Mouse (Mus musculus): Measurements from ENCODE around the gene Vps8. TPM values are rescaled to one million over a fixed set of nuclear protein-coding genes. Genes with fewer than 3 reads are reported as not detected.

Vps8 gene
- total RNA-seq, 1 experiment from 2014 or later: 27.7 TPM

DNA sequence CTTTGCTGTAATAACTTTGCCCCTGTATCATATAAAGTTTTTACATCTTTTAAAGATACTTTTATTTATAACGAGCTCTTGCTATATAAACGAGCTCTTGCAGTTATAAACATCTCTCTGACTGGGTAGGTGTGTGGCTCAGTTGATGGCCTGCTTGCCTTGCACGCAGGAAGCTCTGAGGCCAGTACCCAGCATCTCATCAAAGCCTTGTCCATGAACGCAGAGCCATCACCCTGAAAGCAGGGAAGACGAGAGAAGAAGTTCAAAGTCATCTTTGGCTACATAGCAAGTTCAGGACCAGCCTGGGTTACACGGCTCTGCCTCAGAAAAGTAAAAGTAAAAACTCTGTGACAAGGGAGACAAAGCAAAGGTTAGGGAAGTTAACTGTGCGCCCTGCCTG, 147.0 kb downstream of the Vps8 start:
- ATAC-seq (replicated peaks in 1 of 2; ENCODE audit: insufficient read depth in 1 of 2, low FRiP score in 2 of 2, low TSS enrichment in 1 of 2, low read depth in 1 of 2, poor library complexity in 2 of 2, severe bottlenecking in 2 of 2): no peak

DNA sequence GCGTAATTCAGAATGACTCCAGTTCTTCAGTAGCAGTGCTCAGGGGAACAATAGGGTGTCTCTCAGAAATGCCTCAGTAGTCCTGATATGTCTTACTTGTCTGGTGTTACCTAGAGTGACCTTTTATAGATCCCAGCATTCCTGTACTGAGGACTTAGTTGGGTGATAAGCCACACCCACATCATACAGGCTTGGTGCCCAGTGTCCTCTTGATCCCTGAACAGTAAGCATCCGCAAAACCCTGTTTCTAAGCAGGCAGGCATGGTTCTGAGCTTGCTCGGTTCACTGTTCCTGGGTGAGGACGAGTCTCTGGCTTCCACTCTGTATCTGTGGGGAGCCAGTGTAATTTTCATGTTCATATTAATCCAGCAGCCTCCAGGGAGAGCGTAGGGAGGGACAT, 147.9 kb downstream of the Vps8 start:
- ATAC-seq (replicated peaks in 1 of 2; ENCODE audit: insufficient read depth in 1 of 2, low FRiP score in 2 of 2, low TSS enrichment in 1 of 2, low read depth in 1 of 2, poor library complexity in 2 of 2, severe bottlenecking in 2 of 2): no peak

DNA sequence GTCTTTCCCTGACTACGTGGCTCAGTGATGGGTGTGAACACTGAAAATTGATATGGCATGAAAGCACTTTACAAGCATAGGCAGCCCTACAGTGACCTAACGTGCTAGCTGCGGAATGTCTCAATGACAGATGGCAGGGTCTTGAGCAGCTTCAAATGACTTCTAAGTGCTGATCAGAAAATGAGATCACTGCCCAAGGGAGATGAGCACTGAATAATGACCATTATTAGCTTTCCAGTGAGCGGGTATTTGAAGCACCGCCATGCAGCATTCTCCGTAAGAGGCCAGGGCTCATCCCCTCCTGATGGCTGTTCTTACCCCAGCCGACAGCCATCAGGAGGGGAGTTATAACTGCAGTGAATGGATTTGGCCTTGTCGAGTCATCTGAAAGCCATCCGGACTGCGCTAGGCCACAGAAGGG, 153.1 kb downstream of the Vps8 start:
- ATAC-seq (replicated peaks in 1 of 2; ENCODE audit: insufficient read depth in 1 of 2, low FRiP score in 2 of 2, low TSS enrichment in 1 of 2, low read depth in 1 of 2, poor library complexity in 2 of 2, severe bottlenecking in 2 of 2): no peak

- ATAC-seq (replicated peaks in 1 of 2; ENCODE audit: insufficient read depth in 1 of 2, low FRiP score in 2 of 2, low TSS enrichment in 1 of 2, low read depth in 1 of 2, poor library complexity in 2 of 2, severe bottlenecking in 2 of 2): no peak
Measured at GRCm38 (mm10) chr16:21589110-21589509, 166.2 kb downstream of the Vps8 start.

DNA sequence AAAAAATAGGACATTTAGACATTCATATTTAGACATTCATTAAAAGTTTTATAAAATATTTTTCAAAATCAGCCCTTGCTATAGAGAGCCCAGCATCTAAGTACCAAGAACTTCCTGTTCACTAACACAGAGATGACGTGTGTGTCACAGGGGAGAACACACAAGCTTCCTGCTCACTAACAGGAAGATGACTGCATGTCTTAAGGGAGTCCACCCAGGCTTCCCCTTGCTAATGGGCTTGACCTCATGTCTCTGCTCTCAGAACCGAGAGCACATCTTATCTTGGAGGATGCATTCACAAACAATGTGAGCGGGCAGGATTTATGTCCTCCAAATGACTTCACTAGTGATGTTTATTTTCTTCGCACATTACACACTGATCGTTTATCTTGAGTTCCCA, 167.9 kb downstream of the Vps8 start:
- ATAC-seq (replicated peaks in 1 of 2; ENCODE audit: insufficient read depth in 1 of 2, low FRiP score in 2 of 2, low TSS enrichment in 1 of 2, low read depth in 1 of 2, poor library complexity in 2 of 2, severe bottlenecking in 2 of 2): no peak

GRCm38 (mm10) chr16:21591511-21591910, 168.6 kb downstream of the Vps8 start:
- ATAC-seq (replicated peaks in 1 of 2; ENCODE audit: insufficient read depth in 1 of 2, low FRiP score in 2 of 2, low TSS enrichment in 1 of 2, low read depth in 1 of 2, poor library complexity in 2 of 2, severe bottlenecking in 2 of 2): no peak

GRCm38 (mm10) chr16:21595539-21595938, 172.6 kb downstream of the Vps8 start:
- ATAC-seq (replicated peaks in 1 of 2; ENCODE audit: insufficient read depth in 1 of 2, low FRiP score in 2 of 2, low TSS enrichment in 1 of 2, low read depth in 1 of 2, poor library complexity in 2 of 2, severe bottlenecking in 2 of 2): no peak

DNA sequence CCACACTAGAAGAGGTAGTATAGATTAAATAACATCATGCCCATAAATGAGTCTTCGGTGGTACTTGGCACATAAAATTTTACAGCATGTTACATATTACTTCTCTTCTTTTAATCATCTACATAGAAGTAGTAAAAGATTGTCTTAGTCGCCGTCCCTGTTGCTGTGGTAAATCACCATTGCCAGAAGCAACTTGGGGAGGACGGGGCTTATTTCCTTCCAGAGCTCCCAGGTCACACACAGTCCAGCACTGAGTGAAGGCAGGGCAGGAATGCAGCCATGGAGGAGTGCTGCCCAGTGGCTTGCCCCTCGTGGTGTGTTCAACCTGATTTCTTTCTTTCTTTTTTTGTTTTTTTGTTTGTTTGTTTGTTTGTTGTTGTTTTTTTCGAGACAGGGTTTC, 181.4 kb downstream of the Vps8 start:
- no peak for ATAC-seq (replicated peaks in 1 of 2; ENCODE audit: insufficient read depth in 1 of 2, low FRiP score in 2 of 2, low TSS enrichment in 1 of 2, low read depth in 1 of 2, poor library complexity in 2 of 2, severe bottlenecking in 2 of 2)

GRCm38 (mm10) chr16:21606249-21607020, 183.5 kb downstream of the Vps8 start:
- ATAC-seq (replicated peaks in 1 of 2; ENCODE audit: insufficient read depth in 1 of 2, low FRiP score in 2 of 2, low TSS enrichment in 1 of 2, low read depth in 1 of 2, poor library complexity in 2 of 2, severe bottlenecking in 2 of 2): no peak

GRCm38 (mm10) chr16:21607021-21607650, 184.2 kb downstream of the Vps8 start:
- peak; percentile 85 to 87 for ATAC-seq (replicated peaks in 1 of 2; ENCODE audit: insufficient read depth in 1 of 2, low FRiP score in 2 of 2, low TSS enrichment in 1 of 2, low read depth in 1 of 2, poor library complexity in 2 of 2, severe bottlenecking in 2 of 2)

GRCm38 (mm10) chr16:21607651-21608040, 184.7 kb downstream of the Vps8 start:
- 0 out of 4 replicates have a peak, but pooled peaks of 1 of the 2 experiments have one; percentile 19 for ATAC-seq (replicated peaks in 1 of 2; ENCODE audit: insufficient read depth in 1 of 2, low FRiP score in 2 of 2, low TSS enrichment in 1 of 2, low read depth in 1 of 2, poor library complexity in 2 of 2, severe bottlenecking in 2 of 2)

DNA sequence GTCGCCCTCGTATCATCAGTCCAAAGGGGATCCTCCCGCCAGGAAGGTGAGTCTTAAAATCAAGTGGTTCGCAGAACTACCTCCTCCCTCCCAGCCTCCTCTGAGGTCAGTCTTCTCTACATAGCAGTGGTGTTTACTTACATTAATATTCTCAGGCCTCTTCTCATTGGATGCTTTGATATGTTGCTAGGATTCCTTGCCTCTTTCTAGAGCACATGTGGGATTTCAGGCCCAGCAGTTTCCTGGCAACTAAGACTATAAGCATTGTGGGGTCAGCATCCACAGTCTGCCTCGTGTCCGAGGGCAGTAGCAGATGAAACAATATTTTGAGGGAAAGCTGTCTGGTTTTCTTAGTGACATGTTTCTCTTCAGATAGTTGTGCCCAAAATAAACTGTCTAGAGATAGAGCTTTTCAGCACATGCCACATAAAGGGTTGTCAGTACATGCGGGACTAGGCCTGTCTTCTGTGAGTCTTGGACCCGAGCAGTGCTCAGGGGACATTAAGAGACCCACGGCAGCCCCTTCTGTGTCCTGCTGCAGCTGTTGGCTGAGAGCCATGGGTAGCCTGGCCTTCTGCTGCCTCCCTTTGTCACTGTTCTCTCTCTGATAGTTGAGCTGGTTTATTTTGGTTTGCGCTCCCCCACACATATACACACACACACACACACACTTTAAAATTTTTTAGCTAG, 185.4 kb downstream of the Vps8 start:
- ATAC-seq (replicated peaks in 1 of 2; ENCODE audit: insufficient read depth in 1 of 2, low FRiP score in 2 of 2, low TSS enrichment in 1 of 2, low read depth in 1 of 2, poor library complexity in 2 of 2, severe bottlenecking in 2 of 2): no peak

DNA sequence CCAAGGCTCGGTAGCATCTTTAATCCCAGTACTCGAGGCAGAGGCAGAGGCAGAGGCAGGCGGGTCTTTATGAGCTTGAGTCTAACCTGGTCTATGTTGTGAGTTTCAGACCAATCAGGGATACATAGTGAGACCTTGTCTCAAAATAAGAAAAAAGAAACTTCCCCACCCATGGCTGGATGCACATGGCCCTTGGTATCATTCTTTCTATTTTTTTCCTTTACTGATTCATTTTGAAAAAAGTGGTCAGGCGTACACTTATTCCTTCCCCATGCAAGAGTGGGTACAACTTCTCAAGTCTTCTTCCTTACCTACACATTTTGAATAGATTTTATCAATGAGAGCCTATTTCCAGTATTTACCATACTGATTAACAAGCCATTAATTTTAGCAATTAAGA, 187.6 kb downstream of the Vps8 start:
- no peak for ATAC-seq (replicated peaks in 1 of 2; ENCODE audit: insufficient read depth in 1 of 2, low FRiP score in 2 of 2, low TSS enrichment in 1 of 2, low read depth in 1 of 2, poor library complexity in 2 of 2, severe bottlenecking in 2 of 2)

- ATAC-seq (replicated peaks in 1 of 2; ENCODE audit: insufficient read depth in 1 of 2, low FRiP score in 2 of 2, low TSS enrichment in 1 of 2, low read depth in 1 of 2, poor library complexity in 2 of 2, severe bottlenecking in 2 of 2): no peak
Measured at GRCm38 (mm10) chr16:21615802-21616201, 192.9 kb downstream of the Vps8 start.

DNA sequence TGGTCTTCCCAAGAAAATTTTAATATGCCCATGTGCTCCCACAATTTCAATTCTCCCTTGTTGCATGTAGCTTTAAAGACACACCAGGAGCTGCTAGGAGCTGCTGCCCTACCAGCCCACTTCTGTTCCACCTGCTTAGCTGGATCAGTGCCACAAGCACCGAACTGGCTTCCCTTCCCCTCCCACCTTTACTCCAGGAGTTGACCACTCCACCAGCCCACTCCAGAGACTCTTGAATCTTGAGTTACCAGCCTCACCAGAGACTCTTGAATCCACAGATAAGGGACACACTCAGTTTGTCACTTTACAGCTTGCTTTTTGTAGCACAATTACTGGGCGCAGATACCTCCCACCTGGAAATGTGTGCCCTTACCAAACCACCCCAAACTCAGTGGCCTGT, 197.7 kb downstream of the Vps8 start:
- no peak for ATAC-seq (replicated peaks in 1 of 2; ENCODE audit: insufficient read depth in 1 of 2, low FRiP score in 2 of 2, low TSS enrichment in 1 of 2, low read depth in 1 of 2, poor library complexity in 2 of 2, severe bottlenecking in 2 of 2)

DNA sequence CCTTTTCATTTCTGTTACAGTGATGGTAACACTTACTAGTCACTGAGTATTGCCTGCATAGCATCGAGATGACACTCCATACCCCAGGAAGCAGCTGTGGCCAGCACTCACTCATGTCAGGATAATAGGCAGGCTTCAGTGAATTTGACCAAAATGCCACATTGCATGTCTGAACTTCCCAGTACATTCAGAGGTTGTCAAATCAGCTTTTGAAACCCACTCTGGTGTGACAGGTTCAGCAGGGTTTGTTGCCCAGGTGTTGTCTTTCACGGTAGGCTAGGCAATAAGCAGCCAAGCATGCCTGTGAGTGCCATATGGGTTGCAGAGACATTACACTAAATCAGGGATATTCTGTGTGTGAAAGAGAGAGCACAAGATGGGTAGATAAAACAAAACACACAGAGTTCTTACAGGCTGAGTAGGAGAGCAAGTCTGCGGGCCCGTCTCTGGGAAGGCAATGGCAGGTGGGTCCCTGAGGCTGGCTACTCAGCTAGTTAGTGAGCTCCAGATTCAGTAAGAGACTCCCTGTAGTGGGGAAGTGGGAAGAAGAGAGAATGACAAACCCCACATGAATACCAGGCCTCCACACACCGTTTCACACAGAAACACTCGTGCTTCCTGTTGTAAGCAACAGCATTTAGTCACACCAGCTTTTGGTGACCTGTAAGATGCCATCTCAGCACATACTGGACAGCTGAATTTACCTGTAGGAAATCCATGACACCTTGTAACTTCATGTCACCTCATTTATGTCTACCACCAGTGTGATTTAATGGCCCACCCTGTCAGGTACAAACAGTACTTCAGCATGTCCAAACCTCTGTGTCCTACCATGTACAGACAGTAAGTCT, 203.1 kb downstream of the Vps8 start:
- ATAC-seq (replicated peaks in 1 of 2; ENCODE audit: insufficient read depth in 1 of 2, low FRiP score in 2 of 2, low TSS enrichment in 1 of 2, low read depth in 1 of 2, poor library complexity in 2 of 2, severe bottlenecking in 2 of 2): no peak

DNA sequence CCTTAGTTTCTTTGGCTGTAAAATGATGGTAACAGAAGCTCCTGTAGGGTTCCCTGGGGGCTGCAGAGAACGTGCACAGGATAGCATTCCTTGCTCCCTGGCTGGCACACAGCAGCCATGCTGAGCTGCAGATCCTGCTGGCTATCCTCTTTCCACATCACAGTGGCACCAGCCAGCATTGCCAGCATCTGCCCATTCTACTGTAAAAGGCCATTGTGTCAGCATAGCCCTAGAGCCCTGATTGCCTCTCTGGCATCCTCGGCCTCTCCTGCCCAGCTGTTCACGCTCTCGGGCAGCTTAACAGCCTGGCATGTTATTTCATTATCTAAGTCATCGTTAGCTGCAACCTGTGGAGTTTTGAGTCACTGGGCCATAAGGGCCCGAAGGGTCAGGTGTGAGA, 204.3 kb downstream of the Vps8 start:
- no peak for ATAC-seq (replicated peaks in 1 of 2; ENCODE audit: insufficient read depth in 1 of 2, low FRiP score in 2 of 2, low TSS enrichment in 1 of 2, low read depth in 1 of 2, poor library complexity in 2 of 2, severe bottlenecking in 2 of 2)
